Mouse (Mus musculus) embryonic facial prominence, embryonic 13.5 days (tissue): ENCODE data around the gene Olfr78. TPM values are rescaled to one million over a fixed set of nuclear protein-coding genes. Genes with fewer than 3 reads are reported as not detected.

Source experiments
- ATAC-seq: fragments of 200-750 bp; cut with Nextera tagmentation; 2 replicates; pipeline ENCODE4 v1.8.0; 2017; ENCODE audit warnings: low read depth; ENCODE audit not compliant: insufficient number of reproducible peaks, insufficient read depth, low FRiP score, low TSS enrichment
- H3K27ac ChIP-seq: fragments of 300-500 bp; sonication (generic); 2 replicates; pipeline ENCODE4 v1.5.1; 2015; ENCODE audit warnings: moderate library complexity, mild to moderate bottlenecking, inconsistent platforms
- H3K27me3 ChIP-seq: fragments of 300-500 bp; sonication (generic); 2 replicates; pipeline ENCODE4 v1.6.1; 2015; ENCODE audit warnings: mild to moderate bottlenecking, inconsistent platforms
- H3K36me3 ChIP-seq: fragments of 300-500 bp; sonication (generic); 2 replicates; pipeline ENCODE4 v1.6.1; 2015; ENCODE audit warnings: mild to moderate bottlenecking, inconsistent platforms
- H3K4me1 ChIP-seq: fragments of 300-500 bp; sonication (generic); 2 replicates; pipeline ENCODE4 v1.6.1; 2015; ENCODE audit warnings: inconsistent platforms
- H3K4me2 ChIP-seq: fragments of 300-500 bp; sonication (generic); 2 replicates; pipeline ENCODE4 v1.6.1; 2015; ENCODE audit warnings: moderate library complexity, mild to moderate bottlenecking, inconsistent platforms
- H3K4me3 ChIP-seq: fragments of 300-500 bp; sonication (generic); 2 replicates; pipeline ENCODE4 v1.5.1; 2015; ENCODE audit warnings: mild to moderate bottlenecking, inconsistent platforms
- H3K9ac ChIP-seq: fragments of 300-500 bp; sonication (generic); 2 replicates; pipeline ENCODE4 v1.6.1; 2015; ENCODE audit warnings: mild to moderate bottlenecking, inconsistent platforms
- H3K9me3 ChIP-seq: fragments of 300-500 bp; sonication (generic); 2 replicates; pipeline ENCODE4 v1.6.1; 2016; ENCODE audit warnings: inconsistent platforms
- WGBS: fragments of 180-500 bp; shearing (Covaris S2); methylation state at CpG from one replicate; pipeline ENCODE4 v1.1.7; 2015; ENCODE audit warnings: mixed read lengths; 5-methylcytosine and 5-hydroxymethylcytosine counted together
- polyA plus RNA-seq: library from polyadenylated mRNA; unstranded; fragments of >200 nt; fragmentation: Nextera tagmentation; extraction: Ambion mirVana; gene quantifications from 2 replicates; pipeline ENCODE4 v1.2.1, GENCODE M21; 2015

Olfr78 gene
- 0.04 and 0.33 TPM in 2 replicates for polyA plus RNA-seq

- no peaks in the 10 kb centered on the region for H3K4me1 ChIP-seq
- no peak within 1 kb of the TSS for H3K4me3 ChIP-seq
- no peak within 1 kb of the TSS for H3K9ac ChIP-seq
- WGBS, result 63% methylated on average over 4 of the region's 4 CpGs
- H3K36me3 ChIP-seq, result no peaks in the 10 kb centered on the region
- H3K9me3 ChIP-seq, result no peaks in the 10 kb centered on the region
- H3K27me3 ChIP-seq, result no peaks in the 10 kb centered on the region
- no peak within 1 kb of the TSS for H3K4me2 ChIP-seq
- ATAC-seq, result no peak
- H3K27ac ChIP-seq, result no peak within 1 kb of the TSS
These were observed at the start of gene Olfr78, which contains the start of gene Olfr560 for GRCm38 (mm10) chr7:102759266-102759665. Olfr78 (minus strand) TSS chr7:102759471. Olfr560 (minus strand) TSS chr7:102759366.

- Histone ChIP-seq H3K27ac (no peak within 1 kb of the TSS), H3K4me3 (no peak within 1 kb of the TSS), H3K4me1 (no peaks in the 10 kb centered on the region), H3K27me3 (no peaks in the 10 kb centered on the region), H3K4me2 (no peak within 1 kb of the TSS), H3K9me3 (no peaks in the 10 kb centered on the region), H3K36me3 (no peaks in the 10 kb centered on the region), H3K9ac (no peak within 1 kb of the TSS)
- no peak for ATAC-seq
These were observed 43.9 kb upstream of the Olfr78 start, which contains the start of gene Olfr564 for GRCm38 (mm10) chr7:102803180-102803579. Olfr564 (plus strand) TSS chr7:102803480.

GRCm38 (mm10) chr7:102770921-102771320, 11.7 kb upstream of the Olfr78 start, which contains the start of gene Olfr561:
Olfr561 (plus strand) TSS chr7:102771221.
- ATAC-seq, result no peak
- Histone ChIP-seq H3K36me3 (no peaks in the 10 kb centered on the region), H3K27me3 (no peaks in the 10 kb centered on the region), H3K27ac (no peak within 1 kb of the TSS), H3K9me3 (no peaks in the 10 kb centered on the region), H3K4me2 (no peak within 1 kb of the TSS), H3K4me3 (no peak within 1 kb of the TSS), H3K9ac (no peak within 1 kb of the TSS), H3K4me1 (no peaks in the 10 kb centered on the region)
- WGBS, result 77% methylated on average over 2 of the region's 2 CpGs

DNA sequence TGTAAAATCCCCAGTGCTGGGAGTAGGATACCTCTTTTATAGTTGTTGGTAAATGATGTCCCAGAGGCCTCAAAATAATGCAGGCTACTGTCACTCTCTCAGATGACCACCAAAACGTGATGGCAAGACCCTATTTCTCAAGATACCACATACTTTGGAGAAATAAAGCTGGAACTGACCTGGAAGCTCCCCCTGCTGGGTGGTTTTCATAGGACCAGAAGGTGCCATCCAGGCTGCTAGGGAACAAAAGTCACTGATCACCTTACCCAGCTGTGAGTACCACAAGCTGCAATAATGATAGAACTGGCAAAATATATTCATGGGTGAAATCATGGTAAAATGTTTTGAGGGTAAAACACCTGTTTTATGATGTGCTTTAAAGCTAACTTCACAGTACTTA, 7.2 kb downstream of the Olfr78 start:
- 20% methylated on average over 1 of the region's 1 CpGs for WGBS
- Histone ChIP-seq H3K9ac (no peak overlapping the region), H3K27me3 (no peaks in the 10 kb centered on the region), H3K9me3 (no peaks in the 10 kb centered on the region), H3K4me3 (no peak overlapping the region), H3K4me2 (no peak overlapping the region), H3K36me3 (no peaks in the 10 kb centered on the region), H3K4me1 (no peaks in the 10 kb centered on the region), H3K27ac (no peak overlapping the region)
- ATAC-seq, result no peak

DNA sequence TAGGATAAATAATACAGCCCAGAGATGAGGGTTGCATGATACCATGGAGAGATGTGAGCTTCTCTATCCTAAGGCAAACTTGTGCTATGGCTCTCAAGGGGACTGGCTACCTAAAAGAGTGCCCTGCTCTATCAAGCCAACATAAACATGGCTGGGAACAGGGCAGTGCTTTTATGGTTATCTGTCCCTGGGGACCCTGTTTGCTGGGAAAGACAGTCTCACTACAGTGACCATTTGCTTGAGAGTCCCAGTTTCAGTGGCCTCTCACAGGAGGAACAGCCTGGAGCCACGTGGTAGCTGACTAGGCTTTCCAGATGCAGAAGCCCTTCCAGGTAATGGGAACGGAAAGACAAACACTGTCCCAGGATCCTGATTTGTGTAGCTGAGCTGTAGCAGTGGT, 21.6 kb downstream of the Olfr78 start:
- Histone ChIP-seq H3K4me2 (no peak overlapping the region), H3K4me1 (no peaks in the 10 kb centered on the region), H3K4me3 (no peak overlapping the region), H3K9me3 (no peaks in the 10 kb centered on the region), H3K36me3 (no peaks in the 10 kb centered on the region), H3K27me3 (no peaks in the 10 kb centered on the region), H3K27ac (no peak overlapping the region), H3K9ac (no peak overlapping the region)
- 53% methylated on average over 2 of the region's 2 CpGs for WGBS
- ATAC-seq, result no peak

DNA sequence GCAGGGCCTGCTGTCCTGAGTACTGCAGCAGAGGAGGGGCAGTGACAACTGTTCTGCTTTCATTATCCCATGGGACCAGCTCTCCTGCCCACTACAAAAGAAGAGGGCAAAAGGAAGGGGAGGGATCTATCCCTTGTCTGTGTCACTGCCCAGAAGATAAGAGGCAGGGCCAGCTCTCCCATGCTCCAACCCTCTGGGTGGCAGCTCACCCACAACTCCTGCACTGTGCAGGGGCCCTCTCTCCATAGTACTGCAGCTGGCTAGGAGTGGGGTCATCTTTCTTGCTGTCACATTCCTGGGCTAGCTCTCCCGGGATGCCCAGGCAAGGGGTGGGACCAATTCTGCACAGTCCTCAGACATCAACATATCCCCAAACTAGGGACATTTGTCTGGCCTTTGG, 25.5 kb downstream of the Olfr78 start:
- no peak overlapping the region for H3K9ac ChIP-seq
- H3K27me3 ChIP-seq, result no peaks in the 10 kb centered on the region
- no peak overlapping the region for H3K27ac ChIP-seq
- no peak overlapping the region for H3K4me3 ChIP-seq
- no peaks in the 10 kb centered on the region for H3K9me3 ChIP-seq
- ATAC-seq, result no peak; the same call in 1 of the 2 replicates
- H3K4me2 ChIP-seq, result no peak overlapping the region
- H3K36me3 ChIP-seq, result no peaks in the 10 kb centered on the region
- 74% methylated on average over 1 of the region's 1 CpGs for WGBS
- no peaks in the 10 kb centered on the region for H3K4me1 ChIP-seq

- no peak for ATAC-seq
- H3K9me3 ChIP-seq, result no peaks in the 10 kb centered on the region
- H3K27me3 ChIP-seq, result no peaks in the 10 kb centered on the region
- H3K9ac ChIP-seq, result no peak within 1 kb of the TSS
- no peak within 1 kb of the TSS for H3K27ac ChIP-seq
- H3K4me1 ChIP-seq, result no peaks in the 10 kb centered on the region
- H3K36me3 ChIP-seq, result no peaks in the 10 kb centered on the region
- no peak within 1 kb of the TSS for H3K4me3 ChIP-seq
- H3K4me2 ChIP-seq, result no peak within 1 kb of the TSS
These were observed 31.9 kb downstream of the Olfr78 start, which contains the start of gene Olfr559 for GRCm38 (mm10) chr7:102727391-102727790. Olfr559 (minus strand) TSS chr7:102727491.

DNA sequence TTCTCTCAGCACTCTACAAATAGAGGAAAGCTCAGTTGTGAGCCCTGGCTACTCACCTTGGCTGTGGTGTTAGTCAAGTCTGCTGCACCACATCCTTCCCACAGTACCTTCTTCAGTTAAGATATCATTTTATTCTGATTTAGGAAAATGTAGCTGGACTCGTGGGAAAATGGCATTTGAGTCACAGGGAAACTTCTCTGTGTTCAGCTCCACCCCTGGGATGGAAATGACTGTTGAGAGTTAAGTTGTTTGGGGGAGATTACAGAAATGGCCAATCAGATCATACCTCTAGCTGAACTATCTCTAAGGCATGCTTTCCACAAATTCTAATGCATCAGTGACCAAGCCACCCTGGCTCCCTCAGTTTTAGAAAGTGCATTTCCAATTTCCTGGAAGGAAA, 40.3 kb downstream of the Olfr78 start, which contains the start of gene Olfr33:
TSS of gene Olfr33 (minus strand) at position 101 of the 400 bp plus-strand sequence.
- Histone ChIP-seq H3K36me3 (no peaks in the 10 kb centered on the region), H3K4me2 (no peak within 1 kb of the TSS), H3K9me3 (no peaks in the 10 kb centered on the region), H3K9ac (no peak within 1 kb of the TSS), H3K27ac (no peak within 1 kb of the TSS), H3K4me1 (no peaks in the 10 kb centered on the region), H3K4me3 (no peak within 1 kb of the TSS), H3K27me3 (no peaks in the 10 kb centered on the region)
- ATAC-seq, result no peak
- 45% methylated on average over 1 of the region's 1 CpGs for WGBS

- Histone ChIP-seq H3K4me2 (no peak within 1 kb of the TSS), H3K27me3 (no peaks in the 10 kb centered on the region), H3K9ac (no peak within 1 kb of the TSS), H3K9me3 (no peaks in the 10 kb centered on the region), H3K4me3 (no peak within 1 kb of the TSS), H3K27ac (no peak within 1 kb of the TSS), H3K4me1 (no peaks in the 10 kb centered on the region), H3K36me3 (no peaks in the 10 kb centered on the region)
- no peak for ATAC-seq
These were observed 57.4 kb downstream of the Olfr78 start, which contains the start of gene Olfr558 for GRCm38 (mm10) chr7:102701915-102702314. Olfr558 (plus strand) TSS chr7:102702215.

- Histone ChIP-seq H3K4me3 (no peak overlapping the region), H3K36me3 (no peaks in the 10 kb centered on the region), H3K4me2 (no peak overlapping the region), H3K27me3 (no peaks in the 10 kb centered on the region), H3K9me3 (no peaks in the 10 kb centered on the region), H3K27ac (no peak overlapping the region), H3K9ac (no peak overlapping the region), H3K4me1 (no peaks in the 10 kb centered on the region)
- ATAC-seq, result no peak
- 87% methylated on average over 7 of the region's 7 CpGs for WGBS
These were observed 60.8 kb downstream of the Olfr78 start for GRCm38 (mm10) chr7:102698461-102698860.

GRCm38 (mm10) chr7:102695358-102696125, 63.7 kb downstream of the Olfr78 start, which contains the start of gene Olfr557:
Olfr557 (plus strand) TSS chr7:102695910.
- H3K27ac ChIP-seq, result no peak within 1 kb of the TSS
- no peak for ATAC-seq
- WGBS, result 76% methylated on average over 5 of the region's 5 CpGs
- H3K9ac ChIP-seq, result no peak within 1 kb of the TSS
- H3K4me2 ChIP-seq, result no peak within 1 kb of the TSS
- no peaks in the 10 kb centered on the region for H3K36me3 ChIP-seq
- no peaks in the 10 kb centered on the region for H3K27me3 ChIP-seq
- no peaks in the 10 kb centered on the region for H3K9me3 ChIP-seq
- no peaks in the 10 kb centered on the region for H3K4me1 ChIP-seq
- no peak within 1 kb of the TSS for H3K4me3 ChIP-seq
